Mouse (Mus musculus) frontal cortex, adult (tissue): ENCODE results near the gene Gbp5.

Experiments used
- ATAC-seq: cut with Nextera tagmentation; 2 replicates; pipeline ENCODE4 v1.9.2; 2017; ENCODE audit warnings: mild to moderate bottlenecking, moderate library complexity, mixed read lengths; ENCODE audit not compliant: low TSS enrichment

Gene Gbp5

GRCm38 (mm10) chr3:142493536-142494061, at the start of gene Gbp5:
Gene Gbp5 (plus strand): TSS chr3:142493978.
- ATAC-seq = no peak

GRCm38 (mm10) chr3:142454198-142454597, 39.6 kb upstream of the Gbp5 start:
- ATAC-seq = no peak

- ATAC-seq = no peak
These were observed 34.5 kb upstream of the Gbp5 start for GRCm38 (mm10) chr3:142459241-142459640.

GRCm38 (mm10) chr3:142462764-142463751, 30.7 kb upstream of the Gbp5 start:
- ATAC-seq = no peak

DNA sequence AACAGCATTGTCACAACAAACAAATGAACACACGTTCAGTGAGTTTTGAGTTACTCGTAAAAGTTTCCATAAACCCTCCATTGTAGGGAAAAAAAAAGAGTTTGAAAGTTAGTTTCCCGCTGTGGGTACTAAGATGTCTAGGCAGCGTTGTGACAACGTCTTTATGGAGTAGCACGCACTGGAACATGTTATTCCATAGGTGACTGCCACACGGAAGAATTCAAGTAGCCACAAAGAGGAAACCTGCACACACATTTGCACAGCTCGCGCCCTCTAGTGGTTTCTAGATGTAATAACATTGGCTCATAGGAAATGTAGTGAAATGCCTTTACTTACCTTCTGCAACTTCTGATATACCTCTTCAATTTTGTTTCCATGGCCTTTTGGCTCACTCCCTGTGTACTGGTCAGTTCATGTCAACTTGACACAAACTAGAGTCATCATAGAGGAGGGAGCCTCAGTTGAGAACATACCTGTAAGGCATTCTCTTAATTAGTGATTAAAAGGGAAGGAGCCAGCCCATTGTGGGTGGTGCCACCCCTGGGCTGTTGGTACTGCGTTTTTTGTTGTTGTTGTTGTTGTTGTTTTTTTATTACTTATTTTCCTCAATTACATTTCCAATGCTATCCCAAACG, 19.3 kb upstream of the Gbp5 start:
- peak; percentile 88 for ATAC-seq

GRCm38 (mm10) chr3:142475913-142476312, 17.9 kb upstream of the Gbp5 start:
- ATAC-seq = no peak

DNA sequence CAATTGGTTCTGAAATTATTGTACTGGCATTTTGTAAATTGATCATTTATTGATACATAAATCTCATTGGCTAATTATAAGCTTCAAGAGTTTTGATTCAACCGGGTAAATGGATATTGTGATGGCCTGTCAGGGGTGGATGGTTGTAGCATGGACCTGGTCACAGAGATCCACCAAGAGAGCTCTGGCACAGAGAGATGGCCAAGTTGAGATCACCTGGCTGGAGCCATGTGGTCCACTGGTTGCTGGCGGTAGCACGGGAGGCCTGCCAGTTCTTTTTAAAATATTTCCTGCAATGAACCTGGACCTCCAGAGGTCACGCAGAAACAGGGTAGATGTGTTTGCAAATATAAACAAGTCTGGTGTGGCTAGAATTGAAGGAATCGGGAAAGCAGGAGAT, 15.9 kb upstream of the Gbp5 start:
- ATAC-seq = no peak

DNA sequence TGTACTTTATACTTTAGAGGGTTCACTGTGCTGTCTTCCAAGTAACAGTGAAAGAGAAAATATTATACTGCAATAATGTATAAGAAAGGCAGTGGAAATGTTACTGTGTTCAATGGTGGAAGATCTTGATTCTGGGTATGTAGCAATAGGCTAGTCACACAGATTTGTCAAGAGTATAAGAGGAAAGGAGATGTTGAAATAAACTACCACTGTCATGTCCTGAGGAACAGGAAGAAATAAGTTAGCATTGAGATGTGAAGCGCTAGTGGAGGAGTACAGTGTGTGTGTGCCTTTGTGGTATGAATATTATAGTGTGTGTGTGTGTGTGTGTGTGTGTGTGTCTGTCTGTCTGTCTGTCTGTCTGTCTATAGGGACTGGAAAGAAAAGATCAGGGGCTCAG, 15.4 kb upstream of the Gbp5 start:
- ATAC-seq = no peak

GRCm38 (mm10) chr3:142490465-142490864, 3.3 kb upstream of the Gbp5 start:
- ATAC-seq = peak; percentile 99

DNA sequence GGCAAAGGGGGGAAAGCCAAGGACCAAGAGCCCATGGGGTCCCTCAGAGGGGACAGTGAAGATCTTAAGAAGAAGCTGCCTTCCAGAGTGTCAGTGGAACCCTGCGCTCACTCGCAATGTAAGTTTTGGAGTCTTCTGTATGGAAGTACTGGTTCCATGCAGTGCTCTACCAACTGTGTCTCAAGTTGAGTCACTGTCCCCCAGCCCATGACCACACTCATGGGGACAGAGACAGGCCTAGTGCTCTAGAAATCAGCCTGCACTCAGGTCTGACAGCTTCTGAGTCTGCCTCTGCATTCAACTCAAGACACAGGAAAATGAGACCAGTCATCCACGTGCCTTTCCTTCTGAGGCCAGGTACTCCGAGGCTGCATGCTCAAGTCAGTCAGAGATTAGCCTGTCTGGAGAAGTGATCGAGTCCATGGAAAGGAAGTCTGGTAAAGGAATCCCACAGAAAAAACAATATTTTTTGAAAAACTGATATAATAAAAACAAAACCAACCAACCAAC, 1.4 kb downstream of the Gbp5 start:
- no peak for ATAC-seq

- peak; percentile 51 for ATAC-seq
These were observed 2.6 kb downstream of the Gbp5 start for GRCm38 (mm10) chr3:142496113-142497101.

GRCm38 (mm10) chr3:142497123-142497841, 3.5 kb downstream of the Gbp5 start:
- peak; percentile 60 for ATAC-seq

- no peak for ATAC-seq
These were observed 5.2 kb downstream of the Gbp5 start for GRCm38 (mm10) chr3:142498941-142499340.

GRCm38 (mm10) chr3:142528116-142528515, 34.3 kb downstream of the Gbp5 start:
- ATAC-seq = no peak

GRCm38 (mm10) chr3:142529597-142529996, 35.8 kb downstream of the Gbp5 start:
- ATAC-seq = peak; percentile 49

- ATAC-seq = peak; percentile 92
These were observed 36.5 kb downstream of the Gbp5 start, which contains the start of gene Gbp7 for GRCm38 (mm10) chr3:142530087-142530953. Gene Gbp7 (plus strand): TSS chr3:142530342.

GRCm38 (mm10) chr3:142531595-142531994, 37.8 kb downstream of the Gbp5 start:
- ATAC-seq = no peak

DNA sequence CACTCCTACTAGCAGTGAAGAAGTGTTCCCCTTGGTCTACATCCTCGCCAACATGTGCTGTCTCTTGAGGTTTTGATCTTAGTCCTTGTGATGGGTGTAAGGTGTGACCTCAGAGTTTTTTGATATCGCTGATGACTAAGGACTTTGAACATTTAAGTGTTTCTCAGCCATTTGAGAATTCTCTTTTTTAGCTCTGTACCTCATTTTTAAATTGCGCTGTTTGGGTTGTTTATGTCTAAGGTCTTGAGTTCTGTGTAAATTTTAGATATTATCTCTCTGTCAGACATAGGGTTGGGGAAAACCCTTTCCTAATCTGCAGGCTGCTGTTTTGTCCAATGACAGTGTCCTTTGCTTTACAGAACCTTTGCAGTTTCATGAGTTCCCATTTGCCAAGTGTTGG, 39.4 kb downstream of the Gbp5 start:
- no peak for ATAC-seq

DNA sequence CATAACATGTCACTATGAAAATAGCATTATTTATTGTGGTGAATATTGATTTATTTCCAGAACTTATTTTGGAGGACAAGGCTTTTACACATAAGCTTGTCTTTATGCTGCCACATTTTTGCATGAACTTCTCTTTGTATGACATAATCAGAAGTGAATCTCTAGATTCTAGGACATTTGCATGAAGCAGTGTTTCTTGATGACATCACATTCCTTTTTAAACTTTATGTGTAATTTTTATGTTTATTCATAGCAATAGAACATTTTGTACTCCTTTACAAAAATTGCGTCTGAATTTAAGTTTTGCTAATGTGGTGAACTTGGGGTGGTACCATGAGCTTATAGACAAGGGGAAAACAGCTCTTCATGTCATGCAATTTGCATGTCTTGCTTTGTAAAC, 41.9 kb downstream of the Gbp5 start:
- ATAC-seq = no peak

DNA sequence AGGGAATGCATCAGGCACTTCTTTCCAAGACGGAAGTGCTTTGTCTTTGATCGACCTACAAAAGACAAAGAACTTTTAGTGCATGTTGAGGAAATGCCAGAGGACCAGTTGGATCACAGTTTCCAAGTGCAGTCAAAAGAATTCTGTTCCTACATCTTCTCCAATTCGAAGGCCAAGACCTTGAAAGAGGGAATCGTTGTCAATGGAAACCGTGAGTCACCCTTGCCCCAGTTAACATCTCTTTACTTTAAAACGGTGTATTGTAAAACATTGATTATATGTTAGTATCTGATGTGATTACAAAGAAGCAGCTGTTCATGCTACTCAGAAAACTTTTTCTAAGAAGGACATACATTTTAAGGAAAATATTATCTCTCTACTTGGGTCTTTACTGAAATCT, 47.6 kb downstream of the Gbp5 start:
- no peak for ATAC-seq
